Mouse (Mus musculus) lung, postnatal 14 days (tissue): ENCODE measurements around the gene Smyd2.
A peak's percentile ranks its signal among the peaks of the same experiment; 100 is the strongest.

Experiments used
- DNase-seq: peaks from one replicate; pipeline ENCODE4 v3.0.0; 2021

Smyd2 gene

DNA sequence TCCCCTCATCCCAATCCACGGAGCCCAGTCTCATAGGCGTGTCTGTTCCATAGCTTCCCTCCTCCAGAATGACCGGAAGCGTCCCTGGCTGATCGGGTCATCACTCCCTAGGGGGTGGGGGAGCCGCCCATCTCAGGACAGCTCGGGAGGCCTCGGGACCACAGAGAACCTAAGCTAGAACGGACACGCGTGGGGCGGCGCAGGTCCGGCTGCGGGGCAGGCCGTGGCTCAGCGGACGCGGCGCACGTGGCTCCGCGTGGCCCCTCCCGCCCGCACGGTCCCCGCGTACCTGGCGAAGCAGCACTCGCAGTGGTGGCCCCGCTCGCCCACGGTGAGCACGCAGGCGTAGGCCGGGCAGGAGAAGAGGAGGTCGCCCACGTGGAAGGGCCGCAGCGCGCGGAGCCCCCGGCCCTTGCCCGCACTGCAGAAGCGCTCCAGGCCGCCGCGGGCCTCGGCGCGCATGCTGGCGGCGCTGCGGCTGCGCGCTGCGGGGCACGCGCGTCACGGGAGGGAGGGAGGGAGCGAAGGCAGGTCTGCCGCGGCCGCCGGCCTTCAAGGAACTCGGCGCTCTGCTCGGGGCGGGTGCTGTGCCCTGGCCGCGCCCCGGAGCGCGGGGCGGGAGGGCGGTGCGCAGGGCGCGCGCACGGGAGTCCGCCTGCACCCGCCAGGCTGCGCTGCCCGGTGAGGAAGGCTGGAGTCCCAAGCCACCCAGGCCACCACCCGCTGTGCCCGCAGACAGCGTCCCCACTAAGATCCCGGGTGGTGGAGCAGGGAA is at the start of gene Smyd2:
TSS of gene Smyd2 (minus strand) at position 546 of the 775 bp plus-strand sequence.
- peak; percentile 68 for DNase-seq

DNA sequence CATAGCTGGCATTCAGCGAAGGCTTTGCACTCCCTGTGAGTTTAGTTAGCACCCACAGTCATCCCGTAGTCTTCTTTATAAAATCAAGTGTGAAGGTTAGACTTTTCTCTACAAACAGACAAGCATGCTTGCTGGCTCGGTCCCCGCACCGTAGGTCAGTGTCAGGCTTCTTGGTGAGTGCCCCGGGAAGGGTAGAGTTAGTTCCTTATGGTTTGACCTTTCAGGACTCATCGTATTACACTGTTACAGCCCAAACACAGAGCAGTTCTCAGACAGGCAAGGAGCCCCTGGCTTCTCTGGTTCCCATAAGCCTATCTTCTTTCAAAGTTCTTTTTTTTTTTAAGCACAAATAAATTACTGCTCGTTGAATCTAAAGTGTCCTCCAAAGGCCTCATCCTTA is 48.2 kb upstream of the Smyd2 start:
- no peak for DNase-seq

DNA sequence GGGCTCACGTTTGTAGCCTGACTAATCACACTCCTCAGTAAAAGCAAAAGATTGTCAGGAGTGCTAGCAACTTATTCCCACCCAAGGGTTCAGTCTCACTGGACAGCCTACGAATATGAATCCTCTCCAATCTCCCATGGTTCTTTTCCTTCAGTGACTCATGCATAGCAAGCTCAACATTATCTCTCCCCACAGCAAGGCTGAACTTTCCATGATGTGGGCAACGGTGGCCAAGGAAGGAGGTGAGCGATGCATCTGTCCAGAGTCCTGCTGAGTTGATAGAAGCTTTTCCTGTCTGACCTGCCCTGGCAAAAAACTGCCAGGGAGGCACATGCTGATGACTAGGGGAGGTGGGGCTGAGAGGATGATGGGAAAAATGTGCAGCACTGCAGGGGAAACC is 45.9 kb upstream of the Smyd2 start:
- no peak for DNase-seq

DNA sequence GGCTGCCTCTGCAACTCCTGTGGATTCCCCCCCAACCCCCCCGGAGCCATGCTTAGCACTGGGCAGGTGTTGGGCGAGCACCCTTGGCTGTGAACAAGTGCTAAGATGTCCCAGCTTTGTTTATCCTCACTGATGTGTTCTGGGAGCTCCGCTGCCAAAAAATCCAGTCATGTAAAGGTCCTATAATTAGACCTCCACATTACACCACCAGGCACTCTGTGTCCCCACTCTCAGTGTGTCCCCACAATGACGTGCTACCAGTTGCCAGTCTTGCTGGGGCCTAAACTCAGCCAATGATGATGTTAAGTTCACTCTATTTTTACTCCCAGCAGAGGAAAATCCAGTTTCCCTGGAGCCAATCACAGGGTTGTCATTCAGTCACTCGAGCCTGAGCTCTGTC is 38.3 kb upstream of the Smyd2 start:
- no peak for DNase-seq

DNA sequence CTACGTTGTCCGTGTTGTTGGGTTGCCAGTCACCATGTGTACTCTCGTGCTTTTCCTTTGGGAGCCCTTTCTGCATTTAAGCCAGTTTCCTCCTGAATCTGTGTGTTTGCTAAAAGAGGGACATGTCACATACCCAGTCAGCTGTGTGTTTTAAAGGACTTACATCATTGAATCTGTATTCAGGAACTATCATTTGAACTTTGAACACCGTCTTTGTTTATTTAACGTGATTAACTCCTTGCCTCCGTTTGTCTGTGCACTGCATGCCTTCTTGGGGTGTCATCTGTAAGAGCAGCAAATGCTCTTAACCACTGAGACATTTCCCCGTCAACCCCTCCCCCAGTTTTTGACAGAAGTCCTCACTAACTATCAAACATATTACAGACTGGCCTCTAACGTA is 37.6 kb upstream of the Smyd2 start:
- DNase-seq = no peak

DNA sequence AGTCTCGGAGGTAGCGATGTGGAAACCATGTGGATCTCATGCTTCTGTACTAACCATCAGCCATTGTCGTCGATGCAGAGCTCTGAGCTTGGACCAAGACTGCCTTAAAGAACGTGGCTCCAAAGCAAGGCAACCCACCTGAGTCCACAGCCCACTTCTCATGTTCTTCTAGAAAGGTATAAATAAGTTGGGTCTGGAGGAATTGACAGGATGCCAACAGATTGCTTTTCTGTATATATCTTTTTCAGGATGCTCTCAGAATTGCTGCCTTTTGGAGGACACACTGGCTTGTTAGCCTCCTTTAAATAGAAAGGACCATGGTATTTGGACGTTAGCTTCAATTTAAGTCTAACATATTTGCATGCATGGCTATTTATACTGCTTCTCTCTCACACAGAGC is 29.7 kb upstream of the Smyd2 start:
- no peak for DNase-seq

DNA sequence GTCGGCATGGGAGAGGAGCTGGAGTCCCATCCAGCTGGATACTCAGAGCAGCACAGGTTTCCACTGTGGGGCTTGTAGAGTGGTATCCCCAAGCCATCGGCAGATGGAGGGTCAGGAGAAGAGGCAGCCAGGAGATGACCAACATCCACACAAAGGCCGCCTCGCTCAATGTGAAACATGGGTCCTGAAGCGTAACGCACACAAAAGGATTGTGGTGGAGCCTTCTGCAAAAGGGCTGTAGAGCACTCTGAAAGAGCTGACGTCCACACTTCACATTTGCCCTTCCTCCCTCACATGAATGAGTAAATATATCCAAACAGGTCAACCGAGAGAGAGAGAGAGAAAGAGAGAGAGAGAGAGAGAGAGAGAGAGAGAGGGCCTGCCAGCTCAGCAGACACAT is 25.2 kb upstream of the Smyd2 start:
- DNase-seq = no peak

DNA sequence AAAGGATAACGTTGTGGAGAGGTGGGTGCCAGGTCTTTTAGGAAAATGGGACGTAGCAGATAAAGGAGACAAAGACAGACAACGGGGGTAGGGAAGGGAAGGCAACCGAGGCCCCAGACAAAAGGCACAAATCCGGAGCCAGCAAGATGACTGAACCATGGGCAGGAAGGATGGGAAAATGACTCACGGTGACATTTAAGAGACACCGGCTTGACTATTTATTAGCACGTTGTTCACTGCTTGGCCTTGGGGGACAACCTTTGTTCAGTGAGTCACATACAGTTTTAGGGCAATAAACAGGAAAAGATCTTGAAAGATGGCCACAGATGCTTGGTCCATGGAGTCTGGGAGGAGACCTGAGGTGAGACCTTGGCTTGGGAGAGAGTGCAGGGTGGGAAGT is 24.0 kb upstream of the Smyd2 start:
- DNase-seq = no peak

DNA sequence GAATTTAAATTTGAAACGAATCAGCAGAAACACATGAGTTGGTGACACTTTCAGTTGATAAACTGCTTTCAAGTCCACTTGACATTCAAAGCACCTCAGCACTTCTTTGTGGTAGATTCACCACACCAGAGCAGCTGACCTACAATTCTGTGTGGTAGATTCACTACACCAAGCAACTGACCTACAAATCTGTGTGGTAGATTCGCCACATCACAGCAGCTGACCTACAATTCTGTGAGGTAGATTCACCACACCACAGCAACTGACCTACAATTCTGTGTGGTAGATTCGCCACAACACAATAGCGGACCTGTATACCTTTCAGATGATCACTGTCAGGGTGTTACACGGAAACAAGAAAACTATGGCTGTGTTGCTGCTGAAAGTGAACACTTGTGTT is 19.6 kb upstream of the Smyd2 start:
- no peak for DNase-seq

DNA sequence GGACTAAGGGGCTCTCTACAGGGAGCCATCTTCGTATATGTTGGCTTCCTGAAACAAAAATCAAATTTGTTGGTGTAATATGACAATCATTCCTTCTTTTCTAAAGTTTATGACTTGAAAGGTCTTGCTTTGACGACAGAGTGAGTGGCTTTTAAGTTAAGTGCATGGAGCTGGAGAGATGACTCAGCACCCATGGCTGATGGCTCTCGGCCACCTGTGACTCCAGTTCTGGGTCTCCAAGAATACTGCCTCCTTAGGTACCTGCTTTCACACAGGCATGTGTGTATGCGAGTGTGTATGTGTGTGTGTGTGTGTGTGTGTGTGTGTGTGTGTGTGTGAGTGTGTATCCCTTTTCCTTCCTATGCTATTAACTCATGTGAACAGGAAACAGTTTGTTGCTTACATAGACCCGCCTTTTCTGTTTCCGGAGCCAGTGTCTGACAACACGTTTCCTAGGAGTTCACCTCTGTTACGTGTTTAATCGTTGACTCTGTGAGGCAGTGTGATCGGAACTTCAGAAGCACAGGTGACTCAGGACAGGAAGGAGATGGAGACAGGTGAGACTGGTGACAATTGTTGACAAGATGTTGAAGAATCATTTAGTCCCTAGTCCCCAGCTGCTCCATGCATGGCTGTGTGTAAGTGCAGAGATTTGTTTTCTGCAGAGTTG is 14.4 kb upstream of the Smyd2 start:
- no peak for DNase-seq

DNA sequence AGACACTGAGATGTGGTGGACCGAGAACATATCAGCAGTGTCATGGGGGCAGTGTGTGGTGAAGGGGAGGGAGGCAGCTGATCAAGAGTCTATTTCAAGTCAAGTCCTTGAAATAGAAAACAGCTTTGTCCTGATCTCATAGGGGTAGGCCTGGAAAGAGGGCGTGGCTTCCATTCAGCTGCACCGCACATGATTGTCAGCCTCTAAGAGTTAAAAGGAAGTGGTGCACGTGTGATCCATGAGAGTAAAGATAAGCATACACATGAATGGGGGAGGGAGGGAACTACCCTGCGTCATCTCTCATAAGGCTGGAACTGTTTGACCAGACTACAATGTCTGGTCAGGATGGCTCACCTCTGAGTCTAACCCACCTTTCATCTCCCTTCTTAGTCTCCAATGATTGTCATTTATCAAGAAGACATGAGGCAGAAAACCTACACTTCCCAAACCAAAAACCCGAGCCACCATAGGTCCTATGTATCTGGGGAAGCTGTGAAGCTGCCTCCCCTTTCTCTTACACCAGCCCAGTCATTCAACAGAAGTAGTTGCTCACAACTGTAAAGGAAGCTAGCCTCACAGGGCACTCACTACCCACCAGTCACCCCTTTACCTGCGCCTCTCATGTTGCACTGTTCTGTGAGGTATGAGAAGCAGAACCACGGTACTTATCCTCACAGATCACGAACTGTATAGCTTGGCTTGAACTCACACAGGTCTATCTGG is 11.5 kb upstream of the Smyd2 start:
- no peak for DNase-seq

DNA sequence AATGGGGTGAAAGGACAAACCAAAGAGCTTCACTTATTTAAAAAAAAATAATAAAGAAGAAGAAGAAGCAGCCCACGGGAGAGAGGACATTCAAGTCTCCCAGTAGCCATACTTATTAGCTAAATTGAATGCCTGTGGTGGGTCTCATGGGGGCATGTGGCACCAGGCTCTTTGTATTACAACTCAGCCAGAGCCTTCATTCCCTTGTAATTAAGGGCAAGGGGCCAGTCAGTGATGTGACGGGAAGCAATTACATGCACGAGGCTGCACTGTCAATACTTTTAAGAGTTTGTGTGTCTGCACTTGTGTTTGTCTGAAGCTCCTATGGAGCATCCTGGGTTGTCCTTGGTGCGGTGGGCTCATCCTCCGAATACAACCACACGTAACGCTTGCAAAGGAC is 10.8 kb upstream of the Smyd2 start:
- DNase-seq = no peak

DNA sequence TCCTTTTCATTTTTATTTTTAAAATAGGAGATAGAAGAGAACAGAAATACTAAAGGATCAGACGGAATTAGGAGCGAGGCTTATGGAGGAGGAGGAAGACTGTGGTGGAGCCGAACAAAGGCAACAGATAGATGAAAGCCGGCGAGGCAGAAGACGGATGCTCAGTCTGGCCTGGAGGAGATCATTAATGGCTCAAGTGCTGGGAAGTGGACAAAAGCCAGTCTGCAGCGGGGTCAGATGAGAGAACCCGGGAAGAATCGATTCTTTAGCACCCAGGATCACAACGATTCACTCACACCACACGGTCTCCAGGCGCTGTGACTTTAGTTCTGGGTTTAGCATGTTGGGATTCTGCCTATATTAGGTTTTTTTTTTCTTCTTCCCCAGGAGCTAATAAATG is 10.0 kb upstream of the Smyd2 start:
- DNase-seq = no peak

DNA sequence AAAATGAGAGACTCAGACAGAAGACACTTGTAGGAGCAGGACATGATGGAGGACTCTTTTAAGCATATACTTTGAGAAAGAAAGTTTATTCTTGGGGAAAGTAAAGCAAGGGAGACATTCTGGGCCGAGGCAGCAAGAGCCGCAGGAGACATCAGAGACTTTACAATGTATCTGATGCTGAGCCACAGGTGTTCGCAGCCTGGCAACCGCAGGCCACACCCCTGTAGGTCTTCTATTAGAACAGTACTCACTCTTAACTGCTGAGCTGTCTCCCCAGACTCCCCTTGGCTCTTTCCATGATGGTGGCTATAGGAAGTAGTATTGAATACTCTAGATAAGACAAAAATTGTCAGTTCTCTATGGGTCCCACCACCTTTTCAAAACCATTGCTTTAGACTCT is 7.7 kb upstream of the Smyd2 start:
- no peak for DNase-seq

DNA sequence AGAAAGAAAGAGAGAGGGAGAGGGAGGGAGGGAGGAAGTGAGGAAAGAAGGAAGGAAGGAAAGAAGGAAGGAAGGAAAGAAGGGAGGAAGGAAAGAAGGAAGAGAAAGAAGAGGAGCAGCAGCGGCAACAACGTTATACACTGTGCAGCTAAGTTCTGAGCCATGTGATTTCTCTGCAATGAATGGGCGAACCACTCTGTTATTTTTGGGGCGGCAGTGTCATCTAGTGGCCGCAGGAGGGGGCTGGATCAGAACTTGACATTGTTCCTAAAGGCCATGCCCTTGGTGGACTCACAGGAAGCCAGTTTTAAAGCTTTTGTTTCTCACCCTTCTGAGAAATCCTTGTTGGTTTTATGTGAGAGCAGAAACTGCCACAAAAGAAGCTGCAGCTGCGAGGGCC is 5.5 kb upstream of the Smyd2 start:
- DNase-seq = peak; percentile 70

DNA sequence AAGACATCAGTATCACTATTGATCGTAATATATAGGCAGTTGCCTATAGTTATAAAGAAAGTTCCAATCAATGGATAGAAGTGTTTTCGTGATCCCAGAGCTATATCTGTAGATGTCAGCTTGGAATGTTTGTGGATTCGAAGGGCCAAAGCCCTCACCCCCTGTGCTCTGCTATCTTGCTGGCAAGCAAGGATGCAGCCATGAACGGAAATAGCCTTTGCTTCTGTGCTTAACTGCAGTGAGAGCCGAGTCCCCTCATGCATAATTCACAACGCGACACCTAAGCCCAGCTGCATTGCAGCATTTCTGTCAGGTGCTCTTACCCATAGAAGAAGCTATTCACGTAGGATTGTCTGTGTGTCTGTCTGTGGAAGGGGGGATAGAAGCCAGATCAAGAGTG is 4.1 kb upstream of the Smyd2 start:
- DNase-seq = no peak

DNA sequence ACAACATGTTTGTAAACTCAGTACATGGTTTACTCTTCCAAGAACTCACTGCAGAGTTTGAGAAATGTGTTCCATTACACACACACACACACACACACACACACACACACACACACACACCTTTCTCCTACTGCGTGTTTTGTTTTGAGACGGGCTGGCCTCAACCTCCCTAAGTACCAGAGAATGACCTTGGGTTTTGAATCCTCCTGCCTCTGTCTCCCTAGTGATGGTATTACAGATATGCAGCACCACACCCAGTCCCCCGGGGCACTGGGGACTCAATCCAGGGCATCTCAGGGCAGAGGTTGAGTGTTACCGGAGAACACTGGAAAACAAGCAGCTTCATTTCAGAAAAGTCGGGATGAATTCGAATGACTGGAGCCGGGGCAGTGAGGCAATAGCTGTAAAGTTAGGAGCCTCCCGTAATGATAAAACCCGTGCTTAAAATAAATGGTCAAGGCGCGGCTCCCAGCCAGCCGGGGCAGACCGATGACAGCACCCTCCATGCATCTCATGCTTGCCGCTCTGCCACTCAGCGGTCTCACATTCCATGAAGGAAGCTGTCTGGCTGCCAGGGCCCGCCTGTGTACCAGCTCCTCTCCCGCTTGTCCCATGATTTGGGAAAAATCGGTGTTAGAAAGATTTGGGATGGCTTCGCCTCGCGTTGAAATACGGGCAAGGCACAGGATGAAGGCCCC is 1.9 kb upstream of the Smyd2 start:
- no peak for DNase-seq

DNA sequence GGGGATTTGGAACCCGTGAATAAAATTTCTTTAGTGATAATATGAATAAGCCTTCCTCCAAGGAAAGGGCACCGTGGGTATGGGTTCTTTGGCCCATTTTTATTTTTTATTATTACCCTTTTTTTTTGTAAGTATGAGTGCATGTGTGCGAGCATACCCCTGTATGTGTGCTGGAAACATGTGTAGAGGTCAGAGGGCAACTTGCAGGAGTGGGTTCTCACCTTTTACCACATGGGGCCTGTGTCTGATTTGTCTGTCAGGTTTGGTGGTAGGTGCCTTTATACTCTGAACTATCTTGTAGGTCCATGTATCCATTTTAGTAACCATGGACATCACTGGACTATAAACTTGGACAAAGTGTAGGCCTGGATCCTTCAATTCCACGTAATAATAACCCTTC is 994 bp upstream of the Smyd2 start:
- DNase-seq = no peak

DNA sequence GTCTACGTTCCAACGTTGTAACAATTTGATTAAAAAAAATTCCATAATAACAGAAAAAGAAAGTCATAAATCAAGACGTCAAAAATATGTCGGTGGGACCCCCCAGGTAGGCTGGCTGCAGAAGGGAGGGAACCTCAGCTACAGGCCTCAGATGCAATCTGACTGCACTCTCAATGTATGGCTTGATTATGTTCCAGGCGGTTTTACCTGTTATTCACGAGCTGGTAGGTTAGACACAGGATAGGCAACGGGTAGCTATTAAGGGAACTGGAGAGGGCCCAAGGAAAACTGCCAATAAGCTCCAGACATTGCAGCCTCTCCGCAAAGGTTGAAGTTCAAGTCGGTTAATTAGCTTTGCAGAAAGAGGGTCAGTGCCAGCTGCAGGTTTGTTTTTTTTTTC is 558 bp upstream of the Smyd2 start:
- DNase-seq = no peak

DNA sequence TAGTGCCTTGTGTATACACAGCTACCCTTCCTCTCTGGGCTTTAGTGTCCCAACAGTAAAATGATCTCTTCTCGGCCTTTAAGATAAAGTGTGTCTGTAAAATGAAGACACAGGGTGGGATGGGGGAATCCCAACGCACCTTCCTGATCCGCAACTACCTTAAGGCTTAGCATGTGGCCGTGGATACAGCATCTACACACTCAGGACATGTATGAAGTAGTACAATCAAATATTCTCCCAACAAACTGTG is 670 bp downstream of the Smyd2 start:
- DNase-seq = no peak

DNA sequence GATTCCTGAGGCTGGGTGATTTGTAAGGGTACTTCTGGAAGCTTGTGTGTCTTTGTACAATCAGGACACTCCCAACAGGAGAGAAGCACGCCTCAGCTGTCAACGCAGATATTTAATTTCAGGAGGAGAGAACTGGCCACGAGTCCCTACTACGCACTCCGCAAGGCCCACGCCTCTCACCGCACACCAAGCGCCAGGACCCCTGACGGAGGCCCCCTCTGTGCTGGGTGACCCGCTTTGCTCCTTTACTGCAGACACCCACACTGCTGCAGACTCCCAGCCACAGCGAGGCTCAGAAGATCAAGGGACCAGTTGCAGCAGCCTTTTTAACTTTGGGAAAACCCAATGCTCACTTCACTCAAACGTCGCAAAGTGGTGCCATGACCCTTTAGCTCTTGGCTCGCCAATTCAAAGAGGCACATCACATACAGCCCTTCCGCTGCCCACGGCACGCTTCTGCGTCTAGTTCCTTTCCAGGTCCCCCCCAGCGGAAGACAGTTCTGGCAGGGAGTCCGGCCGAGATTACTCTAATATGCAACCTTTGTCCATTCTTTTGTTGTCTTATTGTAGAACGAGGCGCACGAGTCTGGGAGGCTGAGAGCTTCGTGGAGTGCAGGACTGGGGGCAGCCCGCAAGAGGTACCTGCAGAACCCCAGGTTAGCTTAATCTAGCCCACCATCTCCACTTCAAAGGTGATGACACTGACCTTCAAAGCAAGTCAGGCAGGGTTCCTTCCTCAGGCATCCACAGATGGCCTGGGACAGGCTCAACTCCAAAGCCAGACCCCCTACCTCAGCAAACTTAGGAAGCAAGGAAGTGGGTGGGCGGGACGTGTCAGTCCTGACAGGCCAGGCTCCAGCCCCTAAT is 1.2 kb downstream of the Smyd2 start:
- DNase-seq = no peak

DNA sequence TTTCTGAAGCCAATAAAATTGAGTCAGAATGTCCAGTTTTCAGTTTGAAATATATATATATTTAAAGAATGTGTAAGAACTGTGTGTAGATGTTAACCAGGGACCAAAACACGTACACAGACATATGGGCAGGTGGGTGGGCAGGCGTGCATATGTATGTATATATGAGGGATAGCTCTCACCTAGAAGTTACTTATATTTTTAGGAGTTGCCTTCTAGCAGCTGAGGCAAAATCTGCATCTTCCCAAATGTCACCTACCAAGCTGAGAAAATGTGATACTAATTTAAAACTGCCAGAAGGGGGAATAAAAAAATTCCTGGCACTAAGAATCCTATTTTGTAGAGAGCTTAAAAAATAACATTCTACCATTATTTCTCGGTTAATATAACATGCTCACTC is 2.4 kb downstream of the Smyd2 start:
- no peak for DNase-seq

DNA sequence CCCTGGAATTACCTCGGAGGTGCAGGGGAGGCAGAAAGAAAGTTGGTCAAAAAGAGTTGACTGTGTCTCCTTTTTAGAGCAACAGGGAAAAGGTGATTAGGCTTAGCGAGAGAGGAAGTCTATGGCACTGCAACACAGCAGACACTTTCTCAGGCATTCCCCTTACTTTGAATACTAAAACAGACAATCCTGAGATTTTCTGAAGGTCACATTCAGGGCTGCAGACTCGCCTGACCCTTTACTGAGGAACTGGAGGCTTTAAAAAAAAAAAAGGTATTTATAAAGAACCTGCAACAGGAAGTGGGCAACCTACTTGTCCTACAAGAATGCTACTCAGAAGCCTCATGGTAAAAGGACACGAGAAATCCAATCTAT is 5.0 kb downstream of the Smyd2 start:
- DNase-seq = no peak
